Mouse (Mus musculus) erythroblast, embryonic 14.5 days (primary cell): ENCODE data around the gene Mgat2.

ENCODE experiments used
- GATA1 ChIP-seq: IDR thresholded peaks from 2 replicates; pipeline ENCODE4 v1.6.1; 2012; ENCODE audit warnings: low read length, inconsistent platforms, mixed read lengths
- TAL1 ChIP-seq: IDR thresholded peaks from 3 replicates; pipeline ENCODE4 v1.6.1; 2012; ENCODE audit warnings: low read length, inconsistent platforms, mixed read lengths

GRCm38 (mm10) chr12:69158366-69158764 lies 25.6 kb upstream of the Mgat2 start:
- TF ChIP-seq GATA1 (no peak), TAL1 (no peak)
